Mouse (Mus musculus) brain, embryonic 14.5 days (tissue): Measurements from ENCODE around the gene Gm21983.

ENCODE experiments used
- CTCF ChIP-seq: fragments of 200-500 bp; IDR thresholded peaks from 2 replicates; pipeline ENCODE4 v1.5.1; 2012; ENCODE audit warnings: inconsistent platforms, mild to moderate bottlenecking, moderate library complexity, borderline replicate concordance; ENCODE audit not compliant: insufficient read depth, insufficient read length; ENCODE audit errors: extremely low read depth
- POLR2A ChIP-seq: fragments of 200-500 bp; IDR thresholded peaks from 2 replicates; pipeline ENCODE4 v1.6.1; 2012; ENCODE audit warnings: mild to moderate bottlenecking, inconsistent platforms, borderline replicate concordance; ENCODE audit not compliant: poor library complexity, insufficient read depth, insufficient read length, severe bottlenecking; ENCODE audit errors: extremely low read depth

DNA sequence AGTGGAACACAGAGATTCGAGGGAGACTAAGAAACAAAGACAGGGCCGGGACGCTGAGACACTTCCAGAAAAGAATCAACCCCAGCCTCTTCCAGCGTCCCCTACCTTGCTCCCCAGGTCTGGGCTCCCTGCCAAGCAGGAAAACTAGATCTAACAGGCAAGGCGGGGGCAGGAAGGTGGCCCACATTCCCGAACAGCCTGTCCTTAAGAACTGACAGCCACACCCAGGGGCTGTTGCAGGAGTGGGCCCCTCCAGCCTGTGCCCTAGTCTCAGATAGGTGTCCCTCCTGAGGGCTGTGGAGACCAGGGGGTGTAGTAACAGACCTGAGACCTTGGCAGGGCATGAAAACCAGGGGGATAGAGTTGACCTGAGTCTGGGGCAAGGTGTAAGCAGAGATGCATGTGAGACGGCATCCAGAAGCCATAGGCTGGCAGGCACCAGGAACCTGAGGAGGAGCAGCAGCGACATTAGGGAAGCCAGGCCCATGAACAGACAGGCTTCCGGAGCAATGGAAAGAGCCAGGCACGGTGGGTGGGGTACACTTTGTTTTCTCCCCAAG, 27.6 kb downstream of the Gm21983 start, which contains the start of gene Cyp2t4:
- no peak for TF ChIP-seq POLR2A
- TF ChIP-seq CTCF: no peak
